Mouse (Mus musculus) neural tube, embryonic 11.5 days (tissue): ENCODE measurements around the gene Pbp2. TPM values are rescaled to one million over a fixed set of nuclear protein-coding genes. Genes with fewer than 3 reads are reported as not detected.

Experiments
- ATAC-seq: fragments of 200-750 bp; cut with Nextera tagmentation; 2 replicates; pipeline ENCODE4 v1.8.0; 2017; ENCODE audit warnings: moderate number of reproducible peaks, mild to moderate bottlenecking, moderate TSS enrichment, moderate library complexity; ENCODE audit not compliant: insufficient read depth, low FRiP score, low TSS enrichment
- DNase-seq: peaks from one replicate; pipeline ENCODE4 v3.0.0-alpha.2; 2015; ENCODE audit warnings: low spot score
- H3K27ac ChIP-seq: fragments of 300-500 bp; sonication (generic); 2 replicates; pipeline ENCODE4 v1.5.1; 2014; ENCODE audit warnings: low read depth, mild to moderate bottlenecking, low read length
- H3K27me3 ChIP-seq: fragments of 300-500 bp; sonication (generic); 2 replicates; pipeline ENCODE4 v1.6.1; 2014; ENCODE audit warnings: mild to moderate bottlenecking, low read length, mixed read lengths; ENCODE audit not compliant: control insufficient read depth, insufficient read depth
- H3K36me3 ChIP-seq: fragments of 300-500 bp; sonication (generic); 2 replicates; pipeline ENCODE4 v1.6.1; 2014; ENCODE audit warnings: mild to moderate bottlenecking, low read length, moderate library complexity, mixed read lengths; ENCODE audit not compliant: control insufficient read depth, insufficient read depth
- H3K4me1 ChIP-seq: fragments of 300-500 bp; sonication (generic); 2 replicates; pipeline ENCODE4 v1.6.1; 2014; ENCODE audit warnings: low read length, mixed read lengths; ENCODE audit not compliant: control insufficient read depth, insufficient read depth
- H3K4me2 ChIP-seq: fragments of 300-500 bp; sonication (generic); 2 replicates; pipeline ENCODE4 v1.6.1; 2014; ENCODE audit warnings: low read depth, mild to moderate bottlenecking, moderate library complexity
- H3K4me3 ChIP-seq: fragments of 300-500 bp; sonication (generic); 2 replicates; pipeline ENCODE4 v1.5.1; 2014; ENCODE audit warnings: low read depth, low read length
- H3K9ac ChIP-seq: fragments of 300-500 bp; sonication (generic); 2 replicates; pipeline ENCODE4 v1.6.1; 2014; ENCODE audit warnings: mild to moderate bottlenecking, low read length
- H3K9me3 ChIP-seq: fragments of 300-500 bp; sonication (generic); 2 replicates; pipeline ENCODE4 v1.6.1; 2016; ENCODE audit warnings: low read length; ENCODE audit not compliant: control insufficient read depth
- WGBS: fragments of 180-500 bp; shearing (Covaris S2); extraction: QIAGEN DNeasy Blood & Tissue Kit; methylation state at CpG from one replicate; pipeline ENCODE4 v1.1.7; 2014; 5-methylcytosine and 5-hydroxymethylcytosine counted together
- polyA plus RNA-seq: library from polyadenylated mRNA; unstranded; fragments of >200 nt; fragmentation: Nextera tagmentation; extraction: Ambion mirVana; gene quantifications from 2 replicates; pipeline ENCODE4 v1.2.1, GENCODE M21; 2014

Gene Pbp2
- polyA plus RNA-seq, 1 experiment from 2014 or later, result not detected

- no peak overlapping the region for H3K9ac ChIP-seq
- no peaks in the 10 kb centered on the region for H3K4me1 ChIP-seq
- WGBS, result 62% methylated on average over 9 of the region's 9 CpGs
- no peaks in the 10 kb centered on the region for H3K36me3 ChIP-seq
- ATAC-seq (no peak), DNase-seq (no peak)
- no peak overlapping the region for H3K27ac ChIP-seq
- H3K9me3 ChIP-seq, result no peaks in the 10 kb centered on the region
- H3K4me3 ChIP-seq, result no peak overlapping the region
- H3K27me3 ChIP-seq, result no peaks in the 10 kb centered on the region
- H3K4me2 ChIP-seq, result no peak overlapping the region
Measured at GRCm38 (mm10) chr6:135313981-135314380, 3.8 kb upstream of the Pbp2 start.

- WGBS, result 89% methylated on average over 5 of the region's 5 CpGs
- Histone ChIP-seq H3K9me3 (no peaks in the 10 kb centered on the region), H3K27me3 (no peaks in the 10 kb centered on the region), H3K9ac (no peak overlapping the region), H3K4me3 (no peak overlapping the region), H3K27ac (no peak overlapping the region), H3K4me2 (no peak overlapping the region), H3K36me3 (no peaks in the 10 kb centered on the region), H3K4me1 (no peaks in the 10 kb centered on the region)
- no peak for ATAC-seq
- DNase-seq, result no peak
Measured at GRCm38 (mm10) chr6:135312038-135312437, 1.8 kb upstream of the Pbp2 start.

GRCm38 (mm10) chr6:135304576-135305260 lies 5.5 kb downstream of the Pbp2 start:
- no peak for ATAC-seq
- H3K27ac ChIP-seq, result no peak overlapping the region
- H3K9me3 ChIP-seq, result no peaks in the 10 kb centered on the region
- H3K4me1 ChIP-seq, result no peaks in the 10 kb centered on the region
- no peak overlapping the region for H3K9ac ChIP-seq
- WGBS, result 76% methylated on average over 7 of the region's 7 CpGs
- H3K36me3 ChIP-seq, result no peaks in the 10 kb centered on the region
- no peak for DNase-seq
- no peaks in the 10 kb centered on the region for H3K27me3 ChIP-seq
- no peak overlapping the region for H3K4me3 ChIP-seq
- H3K4me2 ChIP-seq, result no peak overlapping the region

- DNase-seq (no peak), ATAC-seq (no peak)
- no peak overlapping the region for H3K9ac ChIP-seq
- no peaks in the 10 kb centered on the region for H3K36me3 ChIP-seq
- no peak overlapping the region for H3K4me2 ChIP-seq
- no peaks in the 10 kb centered on the region for H3K27me3 ChIP-seq
- H3K4me3 ChIP-seq, result no peak overlapping the region
- H3K27ac ChIP-seq, result no peak overlapping the region
- WGBS, result 73% methylated on average over 10 of the region's 10 CpGs
- no peaks in the 10 kb centered on the region for H3K4me1 ChIP-seq
- H3K9me3 ChIP-seq, result no peaks in the 10 kb centered on the region
Measured at GRCm38 (mm10) chr6:135302421-135303125, 7.6 kb downstream of the Pbp2 start.

GRCm38 (mm10) chr6:135300469-135300868 lies 9.7 kb downstream of the Pbp2 start:
- Histone ChIP-seq H3K4me3 (no peak overlapping the region), H3K9ac (no peak overlapping the region), H3K36me3 (no peaks in the 10 kb centered on the region), H3K27me3 (no peaks in the 10 kb centered on the region), H3K4me1 (no peaks in the 10 kb centered on the region), H3K4me2 (no peak overlapping the region), H3K27ac (no peak overlapping the region), H3K9me3 (no peaks in the 10 kb centered on the region)
- DNase-seq (no peak), ATAC-seq (no peak)
- 88% methylated on average over 4 of the region's 4 CpGs for WGBS

GRCm38 (mm10) chr6:135299024-135299550 lies 11.1 kb downstream of the Pbp2 start:
- Histone ChIP-seq H3K4me1 (no peaks in the 10 kb centered on the region), H3K9ac (no peak overlapping the region), H3K27me3 (no peaks in the 10 kb centered on the region), H3K27ac (no peak overlapping the region), H3K36me3 (no peaks in the 10 kb centered on the region), H3K4me3 (no peak overlapping the region), H3K9me3 (no peaks in the 10 kb centered on the region), H3K4me2 (no peak overlapping the region)
- no peak for ATAC-seq
- no peak for DNase-seq
- 85% methylated on average over 7 of the region's 7 CpGs for WGBS

GRCm38 (mm10) chr6:135297570-135297969 lies 12.6 kb downstream of the Pbp2 start:
- H3K4me3 ChIP-seq, result no peak overlapping the region
- DNase-seq, result no peak
- H3K27ac ChIP-seq, result no peak overlapping the region
- no peaks in the 10 kb centered on the region for H3K9me3 ChIP-seq
- no peaks in the 10 kb centered on the region for H3K4me1 ChIP-seq
- WGBS, result 89% methylated on average over 7 of the region's 7 CpGs
- no peaks in the 10 kb centered on the region for H3K36me3 ChIP-seq
- ATAC-seq, result no peak
- H3K9ac ChIP-seq, result no peak overlapping the region
- H3K27me3 ChIP-seq, result no peaks in the 10 kb centered on the region
- H3K4me2 ChIP-seq, result no peak overlapping the region

- H3K4me1 ChIP-seq, result no peaks in the 10 kb centered on the region
- DNase-seq (no peak), ATAC-seq (no peak)
- H3K9me3 ChIP-seq, result no peaks in the 10 kb centered on the region
- H3K4me2 ChIP-seq, result no peak overlapping the region
- WGBS, result 77% methylated on average over 17 of the region's 17 CpGs
- H3K27me3 ChIP-seq, result no peaks in the 10 kb centered on the region
- no peaks in the 10 kb centered on the region for H3K36me3 ChIP-seq
- no peak overlapping the region for H3K4me3 ChIP-seq
- H3K27ac ChIP-seq, result no peak overlapping the region
- H3K9ac ChIP-seq, result no peak overlapping the region
Measured at GRCm38 (mm10) chr6:135296267-135296666, 13.9 kb downstream of the Pbp2 start.
